Mouse (Mus musculus): ENCODE data around the gene Tmem80. TPM values are rescaled to one million over a fixed set of nuclear protein-coding genes. Genes with fewer than 3 reads are reported as not detected.

The Tmem80 gene
- polyA plus RNA-seq, 1 experiment: 23.7 TPM

DNA sequence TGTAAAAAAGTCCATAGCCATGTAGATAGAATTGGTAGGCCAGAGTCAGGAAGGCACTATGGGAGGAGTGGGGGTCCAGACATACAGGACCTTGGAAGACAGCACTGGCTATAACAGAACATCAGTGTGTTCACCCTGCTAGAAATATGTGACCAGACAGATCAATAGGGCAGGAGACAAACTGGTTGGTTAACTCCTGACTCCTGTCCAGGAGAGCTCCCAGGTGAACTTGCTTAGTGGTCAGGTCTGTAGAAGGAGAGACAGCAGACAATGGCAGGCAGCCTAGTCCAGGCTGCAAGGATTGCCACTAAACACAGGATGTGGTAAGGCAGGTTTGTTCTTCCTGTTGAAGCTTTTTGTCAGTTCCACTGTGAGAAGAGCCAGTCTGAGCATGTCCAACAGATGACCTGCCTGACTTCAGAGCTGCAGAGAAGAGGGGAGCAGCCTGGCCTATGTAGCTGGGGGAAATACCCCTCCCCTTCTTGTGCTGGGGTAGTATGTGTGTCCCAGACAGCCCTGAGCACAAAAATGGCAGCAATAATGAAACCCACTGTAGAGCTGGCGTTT is 24.8 kb upstream of the Tmem80 start:
- WGBS: 77% methylated on average over 1 of the region's 1 CpGs
- Histone ChIP-seq H3K27me3 (ENCODE audit: control insufficient read depth, insufficient read depth, low read length) (no peaks in the 10 kb centered on the region), H3K27ac (ENCODE audit: insufficient read depth, low read depth, low read length) (0 out of 2 replicates have a peak overlapping the region, but pooled peaks have one; percentile 27), H3K36me3 (ENCODE audit: control insufficient read depth, insufficient read depth, low read length) (peaks cover 41% of the 10 kb centered on the region), H3K4me1 (ENCODE audit: control insufficient read depth, insufficient read depth, insufficient read length, low read length) (no peaks in the 10 kb centered on the region; the same call in 1 of the 2 replicates), H3K4me3 (ENCODE audit: low read depth, low read length) (no peak overlapping the region)
- TF ChIP-seq CTCF (IDR thresholded peaks at IDR 0.05; ENCODE audit: extremely low read depth, insufficient read length, insufficient replicate concordance, low read depth, low read length): no peak

DNA sequence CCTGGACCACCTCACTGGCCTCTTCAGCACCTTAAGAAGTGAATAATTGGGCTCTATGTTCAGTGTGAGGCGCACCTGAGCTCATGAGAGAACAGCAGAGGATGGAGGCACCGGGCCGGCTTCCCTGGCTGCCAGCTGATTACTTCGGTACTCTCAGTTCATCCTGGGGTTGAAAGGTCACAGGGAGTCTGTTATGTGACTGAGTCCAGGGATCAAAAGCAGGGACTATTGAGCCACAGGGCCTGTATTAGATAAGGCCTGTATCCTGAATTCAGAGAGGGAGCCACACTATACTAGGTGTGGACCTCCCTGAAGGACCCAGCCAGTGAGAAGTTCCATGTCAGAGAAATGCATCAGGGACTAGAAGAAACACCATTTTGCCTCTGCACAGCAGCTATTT is 23.0 kb upstream of the Tmem80 start:
- Histone ChIP-seq H3K36me3 (ENCODE audit: control insufficient read depth, insufficient read depth, low read length) (peaks cover 53% of the 10 kb centered on the region), H3K27ac (ENCODE audit: insufficient read depth, low read depth, low read length) (no peak overlapping the region), H3K27me3 (ENCODE audit: control insufficient read depth, insufficient read depth, low read length) (no peaks in the 10 kb centered on the region), H3K4me1 (ENCODE audit: control insufficient read depth, insufficient read depth, insufficient read length, low read length) (no peaks in the 10 kb centered on the region; the same call in 1 of the 2 replicates), H3K4me3 (ENCODE audit: low read depth, low read length) (no peak overlapping the region)
- WGBS: 53% methylated on average over 4 of the region's 4 CpGs
- TF ChIP-seq POLR2A (IDR thresholded peaks at IDR 0.05; ENCODE audit: low read depth, low read length) (no peak), CTCF (IDR thresholded peaks at IDR 0.05; ENCODE audit: extremely low read depth, insufficient read length, insufficient replicate concordance, low read depth, low read length) (no peak)

GRCm38 (mm10) chr7:141314416-141314815 is 13.1 kb upstream of the Tmem80 start:
- WGBS: 83% methylated on average over 2 of the region's 2 CpGs
- no peak for TF ChIP-seq POLR2A (IDR thresholded peaks at IDR 0.05; ENCODE audit: low read depth, low read length)
- TF ChIP-seq CTCF (IDR thresholded peaks at IDR 0.05; ENCODE audit: extremely low read depth, insufficient read length, insufficient replicate concordance, low read depth, low read length): no peak

GRCm38 (mm10) chr7:141315076-141315475 is 12.5 kb upstream of the Tmem80 start:
- 83% methylated on average over 8 of the region's 8 CpGs for WGBS
- TF ChIP-seq CTCF (IDR thresholded peaks at IDR 0.05; ENCODE audit: extremely low read depth, insufficient read length, insufficient replicate concordance, low read depth, low read length) (no peak), POLR2A (IDR thresholded peaks at IDR 0.05; ENCODE audit: low read depth, low read length) (no peak)
- H3K36me3 ChIP-seq (ENCODE audit: control insufficient read depth, insufficient read depth, low read length): peaks cover 51% of the 10 kb centered on the region
- H3K27me3 ChIP-seq (ENCODE audit: control insufficient read depth, insufficient read depth, low read length): no peaks in the 10 kb centered on the region
- no peaks in the 10 kb centered on the region; the same call in 1 of the 2 replicates for H3K4me1 ChIP-seq (ENCODE audit: control insufficient read depth, insufficient read depth, insufficient read length, low read length)
- no peak overlapping the region for H3K4me3 ChIP-seq (ENCODE audit: low read depth, low read length)
- no peak overlapping the region for H3K27ac ChIP-seq (ENCODE audit: insufficient read depth, low read depth, low read length)

More at GRCm38 (mm10) chr7:141314416-141314815, 13.1 kb upstream of the Tmem80 start:
- H3K4me1 ChIP-seq (ENCODE audit: control insufficient read depth, insufficient read depth, insufficient read length, low read length): no peaks in the 10 kb centered on the region; the same call in 1 of the 2 replicates
- H3K4me3 ChIP-seq (ENCODE audit: low read depth, low read length): no peak overlapping the region
- no peaks in the 10 kb centered on the region for H3K27me3 ChIP-seq (ENCODE audit: control insufficient read depth, insufficient read depth, low read length)
- no peak overlapping the region for H3K27ac ChIP-seq (ENCODE audit: insufficient read depth, low read depth, low read length)
- peaks cover 53% of the 10 kb centered on the region for H3K36me3 ChIP-seq (ENCODE audit: control insufficient read depth, insufficient read depth, low read length)

- H3K4me3 ChIP-seq (ENCODE audit: low read depth, low read length): no peak overlapping the region
- no peaks in the 10 kb centered on the region for H3K27me3 ChIP-seq (ENCODE audit: control insufficient read depth, insufficient read depth, low read length)
- TF ChIP-seq POLR2A (IDR thresholded peaks at IDR 0.05; ENCODE audit: low read depth, low read length) (no peak), CTCF (IDR thresholded peaks at IDR 0.05; ENCODE audit: extremely low read depth, insufficient read length, insufficient replicate concordance, low read depth, low read length) (peak; percentile 62; the same call in 1 of the 2 replicates)
- 63% methylated on average over 5 of the region's 5 CpGs for WGBS
- H3K36me3 ChIP-seq (ENCODE audit: control insufficient read depth, insufficient read depth, low read length): peaks cover 52% of the 10 kb centered on the region
- no peak overlapping the region; the same call in 1 of the 2 replicates for H3K27ac ChIP-seq (ENCODE audit: insufficient read depth, low read depth, low read length)
- no peaks in the 10 kb centered on the region; the same call in 1 of the 2 replicates for H3K4me1 ChIP-seq (ENCODE audit: control insufficient read depth, insufficient read depth, insufficient read length, low read length)
Observed at GRCm38 (mm10) chr7:141315974-141316373, 11.6 kb upstream of the Tmem80 start.

DNA sequence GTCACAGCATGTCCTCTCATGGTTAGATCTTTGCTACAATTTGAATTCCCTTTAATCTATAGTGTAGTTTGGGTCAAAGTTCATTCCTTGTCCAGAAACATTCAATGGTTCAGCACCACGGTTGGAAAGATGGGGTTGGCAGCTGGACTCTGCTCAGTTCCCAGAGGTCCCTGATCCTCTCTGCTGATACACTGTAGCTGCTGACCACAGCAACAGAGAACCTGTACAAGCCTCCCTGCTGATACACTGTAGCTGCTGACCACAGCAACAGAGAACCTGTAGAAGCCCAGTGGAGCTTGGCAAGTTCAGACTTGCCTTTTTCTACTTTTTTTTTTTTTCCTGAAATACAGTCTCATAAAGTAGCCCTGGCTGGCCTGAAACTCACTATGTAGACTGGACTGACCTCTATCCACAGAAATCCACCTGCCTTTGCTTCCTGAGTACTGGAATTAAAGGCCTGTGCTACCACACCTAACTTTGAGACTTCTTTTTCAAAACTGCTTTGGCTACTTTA is 9.9 kb upstream of the Tmem80 start:
- TF ChIP-seq POLR2A (IDR thresholded peaks at IDR 0.05; ENCODE audit: low read depth, low read length) (no peak), CTCF (IDR thresholded peaks at IDR 0.05; ENCODE audit: extremely low read depth, insufficient read length, insufficient replicate concordance, low read depth, low read length) (no peak)
- H3K27ac ChIP-seq (ENCODE audit: insufficient read depth, low read depth, low read length): peak overlapping the region; percentile 87
- 27% methylated on average over 1 of the region's 1 CpGs for WGBS
- H3K4me1 ChIP-seq (ENCODE audit: control insufficient read depth, insufficient read depth, insufficient read length, low read length): no peaks in the 10 kb centered on the region; the same call in 1 of the 2 replicates
- H3K27me3 ChIP-seq (ENCODE audit: control insufficient read depth, insufficient read depth, low read length): no peaks in the 10 kb centered on the region
- no peak overlapping the region for H3K4me3 ChIP-seq (ENCODE audit: low read depth, low read length)
- peaks cover 57% of the 10 kb centered on the region for H3K36me3 ChIP-seq (ENCODE audit: control insufficient read depth, insufficient read depth, low read length)

DNA sequence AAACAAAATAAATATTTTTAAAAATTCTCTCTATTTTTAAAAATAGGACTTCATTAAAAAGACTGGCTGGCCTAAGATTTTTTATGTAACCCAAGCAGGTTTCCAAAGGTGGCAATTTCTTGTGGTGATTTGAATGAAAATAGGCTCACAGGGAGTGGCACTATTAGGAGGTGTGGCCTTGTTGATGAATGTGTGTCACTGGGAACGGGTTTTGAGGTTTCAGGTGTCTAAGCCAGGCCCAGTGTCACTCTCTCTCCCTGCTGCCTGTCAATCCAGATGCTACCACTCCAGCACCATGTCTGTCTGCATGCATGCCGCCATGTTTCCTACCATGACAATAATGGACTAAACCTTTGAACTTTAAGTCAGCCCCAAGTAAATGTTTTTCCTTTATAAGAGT is 8.1 kb upstream of the Tmem80 start:
- peaks cover 50% of the 10 kb centered on the region for H3K36me3 ChIP-seq (ENCODE audit: control insufficient read depth, insufficient read depth, low read length)
- no peak overlapping the region for H3K27ac ChIP-seq (ENCODE audit: insufficient read depth, low read depth, low read length)
- no peaks in the 10 kb centered on the region for H3K27me3 ChIP-seq (ENCODE audit: control insufficient read depth, insufficient read depth, low read length)
- H3K4me3 ChIP-seq (ENCODE audit: low read depth, low read length): no peak overlapping the region
- 69% methylated on average over 2 of the region's 2 CpGs for WGBS
- no peak for TF ChIP-seq CTCF (IDR thresholded peaks at IDR 0.05; ENCODE audit: extremely low read depth, insufficient read length, insufficient replicate concordance, low read depth, low read length)
- no peak for TF ChIP-seq POLR2A (IDR thresholded peaks at IDR 0.05; ENCODE audit: low read depth, low read length)
- no peaks in the 10 kb centered on the region; the same call in 1 of the 2 replicates for H3K4me1 ChIP-seq (ENCODE audit: control insufficient read depth, insufficient read depth, insufficient read length, low read length)

Measured in small intestine, adult 2 months (tissue).